Mouse (Mus musculus) MEL (cell line): ENCODE results near the gene Trip13. TPM values are rescaled to one million over a fixed set of nuclear protein-coding genes. Genes with fewer than 3 reads are reported as not detected.

Experiments
- DNase-seq: peaks from one replicate; pipeline ENCODE4 v3.0.0; 2011; ENCODE audit warnings: low read depth, low spot score
- H3K27ac ChIP-seq: 2 replicates; pipeline ENCODE4 v1.5.1; 2012; ENCODE audit warnings: low read depth, mild to moderate bottlenecking, control low read depth, low read length, moderate library complexity; ENCODE audit not compliant: control insufficient read depth
- H3K27me3 ChIP-seq, 2 experiments: fragments of 150-350 bp in 1 of 2; sonication (generic) in 1 of 2; 2 replicates each; pipeline ENCODE4 v1.6.1; 2012; ENCODE audit warnings: low read length in 2 of 2, mild to moderate bottlenecking in 2 of 2, improper control_type of control experiment in 1 of 2, moderate library complexity in 1 of 2; ENCODE audit not compliant: insufficient read depth in 2 of 2, control insufficient read depth in 1 of 2
- H3K36me3 ChIP-seq, 2 experiments: 2 replicates each; pipeline ENCODE4 v1.6.1; 2012 to 2014; ENCODE audit warnings: low read length in 2 of 2, improper control_type of control experiment in 1 of 2, inconsistent platforms in 1 of 2, mild to moderate bottlenecking in 1 of 2; ENCODE audit not compliant: insufficient read depth in 2 of 2, control insufficient read depth in 1 of 2
- H3K4me1 ChIP-seq, 2 experiments: fragments of 150-350 bp in 1 of 2; sonication (generic) in 1 of 2; 2 replicates each; pipeline ENCODE4 v1.6.1; 2012; ENCODE audit warnings: low read length in 2 of 2, improper control_type of control experiment in 1 of 2, mild to moderate bottlenecking in 1 of 2; ENCODE audit not compliant: insufficient read depth in 2 of 2, control insufficient read depth in 1 of 2
- H3K4me3 ChIP-seq, 2 experiments: fragments of 150-350 bp in 1 of 2; sonication (generic) in 1 of 2; 2 replicates each; pipeline ENCODE4 v1.5.1; 2012; ENCODE audit warnings: low read depth in 2 of 2, low read length in 2 of 2, mild to moderate bottlenecking in 2 of 2, moderate library complexity in 2 of 2, control low read depth in 1 of 2, improper control_type of control experiment in 1 of 2; ENCODE audit not compliant: control insufficient read depth in 1 of 2, insufficient read depth in 1 of 2
- H3K79me2 ChIP-seq: 2 replicates; pipeline ENCODE4 v1.6.1; 2012; ENCODE audit warnings: mild to moderate bottlenecking, low read length, moderate library complexity; ENCODE audit not compliant: control insufficient read depth, poor library complexity, insufficient read depth
- H3K9ac ChIP-seq: 2 replicates; pipeline ENCODE4 v1.6.1; 2012; ENCODE audit warnings: low read depth, mild to moderate bottlenecking, control low read depth, low read length, moderate library complexity; ENCODE audit not compliant: control insufficient read depth, poor library complexity, severe bottlenecking
- H3K9me3 ChIP-seq: fragments of 150-350 bp; sonication (generic); replicated peaks from 2 replicates; pipeline ENCODE4 v1.6.1; 2012; ENCODE audit warnings: mild to moderate bottlenecking, low read length, improper control_type of control experiment, moderate library complexity; ENCODE audit not compliant: insufficient read depth
- BHLHE40 ChIP-seq: IDR thresholded peaks from 2 replicates; pipeline ENCODE4 v1.6.1; 2012; ENCODE audit warnings: low read depth, mild to moderate bottlenecking, inconsistent platforms, low read length, improper control_type of control experiment, borderline replicate concordance
- CHD1 ChIP-seq: IDR thresholded peaks from 2 replicates; pipeline ENCODE4 v1.6.1; 2012; ENCODE audit warnings: low read depth, mild to moderate bottlenecking, inconsistent platforms, low read length, improper control_type of control experiment
- CTCF ChIP-seq, 3 experiments: IDR thresholded peaks in 2 of 3; conservative IDR thresholded peaks in 1 of 3; 2 replicates each; pipeline ENCODE4 v1.5.1; 2011 to 2012; ENCODE audit warnings: low read length in 3 of 3, low read depth in 2 of 3, mild to moderate bottlenecking in 2 of 3, improper control_type of control experiment in 1 of 3, inconsistent platforms in 1 of 3, mixed read lengths in 1 of 3, moderate library complexity in 1 of 3; ENCODE audit not compliant: control insufficient read depth in 1 of 3, insufficient read depth in 1 of 3, poor library complexity in 1 of 3, severe bottlenecking in 1 of 3
- E2F4 ChIP-seq: IDR thresholded peaks from 2 replicates; pipeline ENCODE4 v1.6.1; 2011; ENCODE audit warnings: low read depth, low read length, improper control_type of control experiment, borderline replicate concordance
- ELF1 ChIP-seq: IDR thresholded peaks from 2 replicates; pipeline ENCODE4 v1.6.1; 2014; ENCODE audit warnings: low read depth, mild to moderate bottlenecking, inconsistent platforms, low read length, improper control_type of control experiment, moderate library complexity
- HCFC1 ChIP-seq: IDR thresholded peaks from 2 replicates; pipeline ENCODE4 v1.6.1; 2012; ENCODE audit warnings: low read depth, mild to moderate bottlenecking, inconsistent platforms, low read length, improper control_type of control experiment, moderate library complexity
- JUND ChIP-seq: IDR thresholded peaks from 2 replicates; pipeline ENCODE4 v1.6.1; 2011; ENCODE audit warnings: low read depth, mild to moderate bottlenecking, improper control_type of control experiment, low read length
- MAX ChIP-seq: IDR thresholded peaks from 2 replicates; pipeline ENCODE4 v1.6.1; 2011; ENCODE audit warnings: low read length, improper control_type of control experiment
- MAZ ChIP-seq: IDR thresholded peaks from 2 replicates; pipeline ENCODE4 v1.6.1; 2012; ENCODE audit warnings: low read depth, mild to moderate bottlenecking, inconsistent platforms, low read length, improper control_type of control experiment
- MEF2A ChIP-seq: IDR thresholded peaks from 2 replicates; pipeline ENCODE4 v1.6.1; 2014; ENCODE audit warnings: low read depth, mild to moderate bottlenecking, inconsistent platforms, low read length, improper control_type of control experiment; ENCODE audit not compliant: poor library complexity, insufficient replicate concordance, severe bottlenecking; ENCODE audit errors: extremely low read depth
- MXI1 ChIP-seq: IDR thresholded peaks from 2 replicates; pipeline ENCODE4 v1.6.1; 2011; ENCODE audit warnings: mild to moderate bottlenecking, low read depth, low read length, improper control_type of control experiment
- MYC ChIP-seq: IDR thresholded peaks from 2 replicates; pipeline ENCODE4 v1.6.1; 2011; ENCODE audit warnings: low read depth, mild to moderate bottlenecking, low read length, improper control_type of control experiment, moderate library complexity
- NELFE ChIP-seq: IDR thresholded peaks from 2 replicates; pipeline ENCODE4 v1.6.1; 2011; ENCODE audit warnings: low read depth, low read length, improper control_type of control experiment
- NRF1 ChIP-seq: IDR thresholded peaks from 2 replicates; pipeline ENCODE4 v1.6.1; 2014; ENCODE audit warnings: low read depth, mild to moderate bottlenecking, inconsistent platforms, low read length, improper control_type of control experiment, moderate library complexity; ENCODE audit not compliant: poor library complexity, insufficient read depth, severe bottlenecking
- POLR2A ChIP-seq, 2 experiments: IDR thresholded peaks; 2 replicates each; pipeline ENCODE4 v1.6.1; 2011 to 2012; ENCODE audit warnings: low read length in 2 of 2, mild to moderate bottlenecking in 2 of 2, control low read depth in 1 of 2, improper control_type of control experiment in 1 of 2, low read depth in 1 of 2, moderate library complexity in 1 of 2; ENCODE audit not compliant: control insufficient read depth in 1 of 2, insufficient read depth in 1 of 2, poor library complexity in 1 of 2
- POLR2AphosphoS2 ChIP-seq: IDR thresholded peaks from 2 replicates; pipeline ENCODE4 v1.6.1; 2011; ENCODE audit warnings: low read length, improper control_type of control experiment
- RCOR1 ChIP-seq: IDR thresholded peaks from 2 replicates; pipeline ENCODE4 v1.6.1; 2012; ENCODE audit warnings: low read depth, mild to moderate bottlenecking, inconsistent platforms, low read length, improper control_type of control experiment
- SIN3A ChIP-seq: IDR thresholded peaks from 2 replicates; pipeline ENCODE4 v1.6.1; 2012; ENCODE audit warnings: low read length, improper control_type of control experiment, inconsistent platforms
- TAL1 ChIP-seq: IDR thresholded peaks from 2 replicates; pipeline ENCODE4 v1.6.1; 2012; ENCODE audit warnings: mild to moderate bottlenecking, inconsistent platforms, low read length, moderate library complexity, mixed read lengths
- TBP ChIP-seq: IDR thresholded peaks from 2 replicates; pipeline ENCODE4 v1.8.0; 2011; ENCODE audit warnings: low read depth, low read length, improper control_type of control experiment
- TCF12 ChIP-seq: IDR thresholded peaks from 2 replicates; pipeline ENCODE4 v1.6.1; 2014; ENCODE audit warnings: low read depth, mild to moderate bottlenecking, inconsistent platforms, low read length, improper control_type of control experiment, moderate library complexity
- UBTF ChIP-seq: IDR thresholded peaks from 2 replicates; pipeline ENCODE4 v1.6.1; 2012; ENCODE audit warnings: low read depth, mild to moderate bottlenecking, inconsistent platforms, low read length, improper control_type of control experiment, moderate library complexity, borderline replicate concordance; ENCODE audit not compliant: insufficient read depth
- ZMIZ1 ChIP-seq: IDR thresholded peaks from 2 replicates; pipeline ENCODE4 v1.6.1; 2012; ENCODE audit warnings: low read depth, mild to moderate bottlenecking, inconsistent platforms, low read length, improper control_type of control experiment, moderate library complexity
- ZNF384 ChIP-seq: IDR thresholded peaks from 2 replicates; pipeline ENCODE4 v1.6.1; 2012; ENCODE audit warnings: low read depth, mild to moderate bottlenecking, inconsistent platforms, low read length, improper control_type of control experiment
- polyA plus RNA-seq, 2 experiments: library from polyadenylated mRNA; stranded (reverse) in 1 of 2; unstranded in 1 of 2; fragments of >175 nt in 1 of 2; fragments of >200 nt in 1 of 2; gene quantifications; 2 replicates each; pipeline versions ENCODE4 v1.2.1 to v1.2.4; 2012; ENCODE audit warnings: low replicate concordance in 2 of 2, low read depth in 1 of 2; ENCODE audit not compliant: insufficient read length in 2 of 2, insufficient read depth in 1 of 2, missing spikeins in 1 of 2
- total RNA-seq: library from RNA; depleted of rRNA; stranded (reverse); fragments of 300-350 nt; gene quantifications from 2 replicates; pipeline ENCODE4 v1.2.3, GENCODE M21; 2012; rRNA removed

Gene Trip13
- 44.1 and 48.9 TPM in 2 replicates for total RNA-seq
- 10 to 100 TPM in 1 of 2 experiments, not detected in 1; 55.3 TPM for polyA plus RNA-seq

DNA sequence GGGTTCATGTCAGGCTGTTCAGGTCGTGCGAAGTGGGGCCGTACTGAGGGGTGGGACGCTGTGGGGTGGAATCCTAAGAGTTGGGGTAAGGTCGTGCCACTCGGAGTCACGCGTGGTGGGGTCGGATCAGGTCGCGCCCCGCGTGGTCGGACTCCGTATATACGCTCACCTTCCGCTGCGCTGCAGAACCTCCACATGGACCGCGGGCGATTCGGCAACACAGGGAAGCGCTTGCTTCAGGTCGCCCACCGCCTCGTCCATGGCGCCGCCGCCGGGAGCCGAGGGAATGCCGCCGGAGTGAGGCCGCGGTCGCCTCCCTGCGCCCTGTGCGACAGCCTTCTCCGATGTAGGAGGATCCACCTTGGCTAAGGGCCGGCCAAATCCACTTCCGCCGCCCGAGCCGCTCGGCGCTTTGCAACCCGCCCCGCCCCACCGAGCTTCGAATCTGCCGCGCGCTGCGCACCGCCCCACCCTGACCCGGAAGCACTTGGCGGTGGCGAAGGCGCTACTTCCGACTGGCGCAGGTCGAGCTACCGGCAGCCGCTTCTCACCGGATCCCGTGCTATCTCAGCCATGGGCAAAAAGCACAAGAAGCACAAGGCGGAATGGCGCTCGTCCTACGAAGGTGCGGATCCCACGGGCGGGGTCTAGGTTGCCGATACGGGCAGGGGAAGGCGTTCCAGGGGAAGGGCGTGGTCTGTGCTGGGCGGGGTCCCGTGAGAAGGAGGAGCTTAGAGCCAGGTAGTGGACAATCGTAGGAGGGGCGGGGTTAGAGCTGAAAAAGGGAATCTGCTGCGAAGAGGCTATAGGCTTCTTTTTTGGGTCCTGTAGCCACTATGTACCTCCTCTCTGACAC lies at the start of gene Trip13, which contains the start of gene Brd9:
TSS of gene Trip13 (minus strand) at position 464 of the 856 bp plus-strand sequence.
TSS of gene Brd9 (plus strand) at position 491 of the 856 bp plus-strand sequence.
- Histone ChIP-seq H3K27me3 (no peaks in the 10 kb centered on the region), H3K36me3 (peaks cover 11 to 12% of the 10 kb centered on the region in 2 experiments), H3K79me2 (peaks cover 13% of the 10 kb centered on the region), H3K9ac (peak within 1 kb of the TSS; percentile 94), H3K27ac (peak within 1 kb of the TSS; percentile 98), H3K4me3 (peak within 1 kb of the TSS; percentile 91 to 99), H3K4me1 (peaks cover 0 to 10% of the 10 kb centered on the region in 2 experiments; a peak in 3 of 4 replicates), H3K9me3 (no peaks in the 10 kb centered on the region)
- peak; percentile 96 for DNase-seq
- TF ChIP-seq NRF1 (peak; percentile 61; the same call in 1 of the 2 replicates), MAX (peak; percentile 70; the same call in 1 of the 2 replicates), HCFC1 (peak; percentile 92), CTCF (IDR thresholded peaks at IDR 0.05 in 2 of 3, conservative IDR thresholded peaks at IDR 0.05 in 1 of 3; ENCODE audit: control insufficient read depth in 1 of 3, insufficient read depth in 1 of 3, low read depth in 2 of 3, low read length in 3 of 3, poor library complexity in 1 of 3, severe bottlenecking in 1 of 3) (no peak), MYC (peak; percentile 75), E2F4 (peak; percentile 69; the same call in 1 of the 2 replicates), TBP (peak; percentile 25), ELF1 (peak; percentile 74; the same call in 1 of the 2 replicates), CHD1 (no peak), ZNF384 (no peak), SIN3A (peak; percentile 82), JUND (no peak), BHLHE40 (0 out of 2 replicates have a peak, but pooled peaks have one; percentile 31), TCF12 (peak; percentile 19; the same call in 1 of the 2 replicates), POLR2AphosphoS2 (peak; percentile 77; the same call in 1 of the 2 replicates), ZMIZ1 (no peak; the same call in 1 of the 2 replicates), POLR2A (IDR thresholded peaks at IDR 0.05; ENCODE audit: control insufficient read depth in 1 of 2, insufficient read depth in 1 of 2, low read depth in 1 of 2, low read length in 2 of 2, poor library complexity in 1 of 2) (peak; percentile 88 to 90), MXI1 (peak; percentile 44), NELFE (peak; percentile 72), UBTF (no peak), MAZ (peak; percentile 88), MEF2A (0 out of 2 replicates have a peak, but pooled peaks have one; percentile 9), TAL1 (no peak), RCOR1 (peak; percentile 6; the same call in 1 of the 2 replicates)
